Mouse (Mus musculus) natural killer cell, adult 2 months (primary cell): ENCODE measurements around the gene Trim12a.
"Not testable (repeated sequence)": the region's sequence is repeated elsewhere in the genome, so short reads cannot be mapped to it uniquely, and the experiment has no call there.

ENCODE experiments used
- DNase-seq, 2 experiments: peaks; one replicate each; pipeline ENCODE4 v3.0.0; 2022; ENCODE audit warnings: low spot score in 2 of 2

The Trim12a gene

DNA sequence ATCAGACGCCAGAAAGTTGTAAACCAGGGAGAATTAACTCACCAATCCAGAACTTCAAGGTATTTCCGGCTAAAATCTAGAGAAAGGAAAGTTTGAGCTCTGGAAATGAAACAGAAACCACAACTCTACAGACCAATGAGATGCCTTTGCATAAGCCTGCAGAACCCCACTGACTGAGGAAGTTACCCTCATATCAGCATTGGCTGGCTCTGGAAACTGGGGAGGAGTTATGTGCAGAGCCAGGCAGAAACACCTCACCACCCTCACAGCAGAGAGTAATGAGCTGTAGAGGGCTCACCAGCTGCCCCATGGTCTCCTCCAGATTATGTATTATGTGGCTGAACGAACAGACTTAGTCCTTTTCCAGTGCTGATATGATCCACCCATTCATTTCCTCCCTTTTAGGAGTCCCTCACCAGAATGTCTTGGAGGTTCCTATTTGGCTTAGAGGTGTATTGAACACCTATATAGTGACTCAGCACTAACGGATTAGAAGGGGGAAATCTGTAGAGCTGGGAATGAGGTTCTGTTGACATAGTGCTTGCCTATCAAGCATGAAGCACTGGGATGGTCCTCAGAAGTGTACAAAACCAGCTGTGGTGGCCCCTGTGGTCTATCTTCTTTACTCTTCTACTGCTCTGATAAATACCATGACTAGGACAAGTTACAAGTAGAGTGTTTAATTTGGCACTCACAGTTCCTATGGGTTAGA is at the start of gene Trim12a:
TSS of gene Trim12a (minus strand) at position 98 of the 712 bp plus-strand sequence.
- DNase-seq, result not testable (repeated sequence)

DNA sequence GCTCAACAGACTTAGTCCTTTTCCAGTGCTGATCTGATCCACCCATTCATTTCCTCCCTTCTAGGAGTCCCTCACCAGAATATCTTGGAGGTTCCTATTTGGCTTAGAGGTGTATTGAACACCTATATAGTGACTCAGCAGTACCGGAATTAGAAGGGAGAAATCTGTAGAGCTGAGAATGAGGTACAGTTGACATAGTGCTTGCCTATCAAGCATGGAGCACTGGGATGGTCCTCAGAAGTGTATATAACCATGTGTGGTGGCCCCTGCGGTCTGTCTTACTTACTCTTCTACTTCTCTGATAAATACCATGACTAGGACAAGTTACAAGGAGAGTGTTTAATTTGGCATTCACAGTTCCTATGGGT is 38.3 kb upstream of the Trim12a start:
- DNase-seq, result no peak

DNA sequence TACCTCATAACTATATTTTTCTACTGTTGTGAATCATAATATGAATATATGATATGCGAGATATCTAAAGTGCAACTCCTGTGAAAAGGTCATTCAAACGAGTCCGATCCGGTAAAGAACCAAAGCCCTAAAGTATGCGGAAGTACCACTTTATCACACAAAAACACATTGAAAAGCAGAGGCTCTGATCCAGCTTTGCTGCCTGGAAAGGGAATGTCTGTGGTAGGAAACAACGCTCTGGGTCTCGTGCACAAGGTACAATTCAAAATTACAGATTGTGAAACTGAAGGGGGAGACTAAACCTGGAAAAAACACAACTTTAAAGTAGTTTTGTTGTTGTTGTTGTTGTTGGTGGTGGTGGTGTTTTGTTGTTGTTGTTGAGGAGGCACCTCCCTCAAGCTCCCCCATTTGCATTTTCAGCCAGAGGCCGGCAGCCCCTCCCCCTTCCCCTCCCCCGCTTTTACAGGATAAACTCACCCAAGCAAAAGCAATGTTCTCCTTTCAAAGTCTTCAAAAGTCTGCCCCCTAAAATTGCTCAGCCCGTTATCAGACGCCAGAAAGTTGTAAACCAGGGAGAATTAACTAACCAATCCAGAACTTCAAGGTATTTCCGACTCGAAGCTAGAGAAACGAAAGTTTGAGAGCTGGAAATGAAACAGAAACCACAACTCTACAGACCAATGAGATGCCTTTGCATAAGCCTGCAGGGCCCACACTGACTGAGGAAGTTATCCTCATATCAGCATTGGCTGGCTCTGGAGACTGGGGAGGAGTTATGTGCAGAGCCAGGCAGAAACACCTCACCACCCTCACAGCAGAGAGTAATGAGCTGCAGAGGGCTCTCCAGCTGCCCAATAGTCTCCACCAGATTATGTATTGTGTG is 37.7 kb upstream of the Trim12a start, which contains the start of gene Trim12c:
TSS of gene Trim12c (minus strand) at position 646 of the 883 bp plus-strand sequence.
- DNase-seq, result peak; percentile 82 to 83

DNA sequence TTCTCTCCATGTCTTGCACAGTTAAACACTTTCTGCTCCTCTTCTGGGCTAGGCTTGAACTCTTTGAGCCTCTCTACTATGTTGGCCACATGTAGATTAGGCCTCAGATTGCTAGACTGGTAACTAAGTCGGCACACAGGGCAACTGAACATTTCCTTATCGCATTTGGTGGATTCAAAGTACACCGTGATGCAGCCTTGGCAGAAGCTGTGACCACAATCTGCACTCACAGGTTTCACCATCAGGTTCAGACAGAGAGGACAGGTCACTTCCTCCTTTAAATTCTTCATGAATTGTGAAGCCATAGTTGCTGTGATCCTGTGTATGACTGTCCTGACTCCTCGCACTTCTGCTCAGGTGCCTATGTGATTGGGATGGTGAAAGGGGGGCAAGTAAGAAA is 32.8 kb upstream of the Trim12a start:
- DNase-seq, result not testable (repeated sequence)

DNA sequence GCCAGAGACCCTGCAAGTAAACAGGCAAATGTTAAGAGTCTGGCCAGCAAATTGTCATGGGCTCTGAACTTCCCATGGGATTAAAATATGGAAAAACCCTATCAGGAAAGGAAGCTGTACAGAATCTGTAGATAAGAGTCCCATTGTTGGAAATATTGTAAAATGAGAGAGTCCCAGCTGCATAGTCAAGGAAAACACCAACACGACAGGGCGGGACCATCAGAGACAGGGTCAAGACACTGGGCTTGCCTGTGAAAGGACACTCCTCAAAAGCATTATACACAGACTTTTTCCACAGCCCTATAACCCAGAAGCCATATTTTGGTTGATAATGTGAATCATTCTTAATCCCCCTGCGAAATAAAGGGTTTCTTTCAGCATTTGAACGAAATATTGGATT is 25.5 kb upstream of the Trim12a start:
- not testable (repeated sequence) for DNase-seq

DNA sequence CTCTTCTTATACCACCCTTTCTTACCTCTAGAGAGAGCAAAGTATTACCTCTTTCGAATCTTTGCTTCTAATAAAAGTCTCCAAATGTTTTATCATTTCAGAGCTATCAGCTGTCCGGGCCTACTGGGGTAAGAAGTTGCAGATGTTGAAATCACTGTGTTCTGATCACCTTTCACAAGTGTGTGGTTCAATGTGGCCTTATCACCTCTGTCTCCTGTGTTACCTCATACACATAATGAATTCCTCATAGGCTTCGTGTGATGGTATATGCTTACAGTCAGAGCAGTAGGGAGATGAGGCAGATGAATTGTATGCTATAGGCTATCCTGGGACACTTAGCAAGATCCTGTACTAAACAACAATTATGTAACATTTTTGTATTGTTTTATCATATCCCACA is 20.3 kb upstream of the Trim12a start:
- not testable (repeated sequence) for DNase-seq

DNA sequence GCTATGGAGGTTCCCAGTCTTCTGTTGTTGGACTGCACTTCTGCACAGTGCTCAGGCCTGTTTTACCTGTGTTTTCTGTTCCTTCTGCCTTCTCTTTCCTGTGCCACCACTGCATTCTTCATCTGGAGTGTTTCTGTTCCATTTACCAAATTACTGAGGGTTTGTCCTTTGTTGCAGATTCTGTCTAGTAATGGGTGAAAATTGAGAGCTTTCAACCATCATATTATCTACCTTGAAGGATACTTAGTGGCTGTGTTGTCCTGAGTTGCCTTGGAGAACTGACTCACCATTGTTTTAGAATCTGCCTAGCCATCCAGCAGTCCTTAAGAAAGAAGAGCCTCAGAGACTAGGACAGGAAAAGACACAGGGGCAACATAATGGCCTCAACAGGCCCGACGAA is 13.9 kb upstream of the Trim12a start, which contains the start of gene Trim34b:
TSS of gene Trim34b (plus strand) at position 301 of the 400 bp plus-strand sequence.
- DNase-seq, result not testable (repeated sequence)

DNA sequence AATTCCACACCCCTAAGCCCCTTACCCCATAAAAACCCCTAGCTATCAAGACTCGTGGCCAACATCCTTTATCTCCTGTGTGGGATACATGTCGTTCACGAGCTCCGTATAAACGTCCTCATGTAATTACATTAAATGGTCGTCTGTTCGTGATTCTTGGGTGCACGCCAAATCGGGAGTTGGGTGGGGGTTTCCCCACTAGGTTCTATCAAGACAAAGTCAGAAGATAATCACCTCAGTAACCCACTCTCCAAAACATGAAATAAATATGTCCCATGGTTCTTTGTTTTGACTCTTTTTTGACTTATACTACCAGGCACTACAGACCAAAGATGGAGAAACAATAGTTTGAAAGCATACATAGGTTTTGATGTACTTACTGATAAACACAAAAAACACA is 6.8 kb upstream of the Trim12a start:
- DNase-seq, result no peak

DNA sequence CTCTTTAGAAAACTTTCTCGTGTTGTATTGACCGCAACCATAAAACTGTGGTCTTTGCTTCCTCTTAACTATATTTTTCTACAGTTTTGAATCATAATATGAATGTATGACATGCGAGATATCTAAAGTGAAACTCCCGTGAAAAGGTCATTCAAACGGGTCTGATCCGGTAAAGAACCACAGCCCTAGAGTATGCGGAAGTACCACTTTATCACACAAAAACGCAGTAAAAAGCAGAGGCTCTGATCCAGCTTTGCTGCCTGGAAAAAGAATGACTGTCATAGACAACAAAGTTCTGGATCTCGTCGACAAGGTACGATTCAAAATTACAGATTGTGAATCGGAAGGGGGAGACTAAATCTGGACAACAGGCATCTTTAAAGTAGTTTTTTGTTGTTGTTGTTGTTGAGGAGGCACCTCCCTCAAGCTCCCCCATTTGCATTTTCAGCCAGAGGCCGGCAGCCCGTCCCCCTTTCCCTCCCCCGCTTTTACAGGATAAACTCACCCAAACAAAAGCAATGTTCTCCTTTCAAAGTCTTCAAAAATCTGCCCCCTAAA is 391 bp downstream of the Trim12a start:
- DNase-seq, result peak; percentile 58 to 59

DNA sequence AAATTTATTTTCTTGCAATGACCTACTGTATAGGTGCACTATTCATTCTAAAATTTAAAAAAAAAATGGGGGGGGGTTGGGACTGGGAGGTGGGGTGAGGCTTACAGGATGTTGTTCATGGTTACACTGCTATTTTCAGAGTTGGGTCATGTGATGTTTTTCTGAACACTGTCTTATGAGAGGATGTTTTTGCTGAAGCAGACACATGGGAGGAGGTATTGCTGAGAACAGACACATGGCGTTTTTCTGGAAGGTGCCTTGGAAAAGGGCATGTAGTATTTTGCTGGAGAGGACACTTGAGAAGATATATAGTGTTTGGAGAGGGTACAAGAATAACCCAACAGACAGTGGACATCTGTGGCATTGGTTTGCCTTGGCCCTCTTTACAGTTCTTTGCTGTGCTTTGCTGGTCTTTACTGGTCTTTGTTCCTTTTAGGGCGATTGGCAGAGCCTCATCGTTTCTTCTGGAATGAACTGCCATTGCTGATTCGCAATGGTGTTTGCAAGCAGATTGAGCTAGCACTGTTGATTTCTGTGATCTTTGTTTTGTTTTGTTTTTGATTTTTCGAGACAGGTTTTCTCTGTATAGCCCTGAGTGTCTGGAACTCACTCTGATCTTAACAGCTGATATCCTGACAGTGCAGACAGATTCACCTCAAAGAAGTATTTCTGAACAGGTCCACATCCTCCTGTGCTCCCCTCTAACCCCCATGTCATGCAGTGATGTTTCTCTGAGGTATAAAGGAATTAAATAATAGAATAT is 23.4 kb downstream of the Trim12a start:
- DNase-seq, result peak; percentile 34 to 44

DNA sequence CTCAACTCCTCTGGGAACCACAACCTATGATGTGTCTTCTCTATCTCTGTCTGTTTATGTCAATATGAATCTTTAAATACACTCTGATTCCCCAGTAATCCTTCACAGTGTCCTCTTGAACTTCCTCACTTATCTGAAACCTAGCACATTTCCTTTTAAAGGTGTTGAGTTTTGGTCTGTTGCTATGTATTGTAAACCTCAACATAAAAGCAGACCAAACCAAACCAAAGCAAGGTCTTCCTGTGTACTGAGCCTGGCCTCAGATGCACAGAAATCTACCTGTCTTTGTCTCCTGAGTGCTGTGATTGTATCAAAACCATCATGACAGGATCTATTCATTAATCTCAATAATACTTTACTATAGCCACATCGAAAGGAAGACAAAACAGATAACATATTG is 24.6 kb downstream of the Trim12a start:
- peak; percentile 18 to 19 for DNase-seq

DNA sequence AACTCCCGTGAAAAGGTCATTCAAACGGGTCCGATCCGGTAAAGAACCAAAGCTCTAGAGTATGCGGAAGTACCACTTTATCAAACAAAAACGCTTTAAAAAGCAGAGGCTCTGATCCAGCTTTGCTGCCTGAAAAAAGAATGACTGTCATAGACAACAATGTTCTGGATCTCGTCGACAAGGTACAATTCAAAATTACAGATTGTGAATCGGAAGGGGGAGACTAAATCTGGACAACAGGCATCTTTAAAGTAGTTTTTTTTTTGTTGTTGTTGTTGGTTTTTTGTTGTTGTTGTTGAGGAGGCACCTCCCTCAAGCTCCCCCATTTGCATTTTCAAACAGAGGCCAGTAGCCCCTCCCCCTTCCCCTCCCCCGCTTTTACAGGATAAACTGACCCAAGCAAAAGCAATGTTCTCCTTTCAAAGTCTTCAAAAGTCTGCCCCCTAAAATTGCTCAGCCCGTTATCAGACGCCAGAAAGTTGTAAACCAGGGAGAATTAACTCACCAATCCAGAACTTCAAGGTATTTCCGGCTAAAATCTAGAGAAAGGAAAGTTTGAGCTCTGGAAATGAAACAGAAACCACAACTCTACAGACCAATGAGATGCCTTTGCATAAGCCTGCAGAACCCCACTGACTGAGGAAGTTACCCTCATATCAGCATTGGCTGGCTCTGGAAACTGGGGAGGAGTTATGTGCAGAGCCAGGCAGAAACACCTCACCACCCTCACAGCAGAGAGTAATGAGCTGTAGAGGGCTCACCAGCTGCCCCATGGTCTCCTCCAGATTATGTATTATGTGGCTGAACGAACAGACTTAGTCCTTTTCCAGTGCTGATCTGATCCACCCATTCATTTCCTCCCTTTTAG is 27.5 kb downstream of the Trim12a start, which contains the start of gene Trim5:
TSS of gene Trim5 (minus strand) at position 519 of the 868 bp plus-strand sequence.
- DNase-seq, result peak; percentile 46 to 51

DNA sequence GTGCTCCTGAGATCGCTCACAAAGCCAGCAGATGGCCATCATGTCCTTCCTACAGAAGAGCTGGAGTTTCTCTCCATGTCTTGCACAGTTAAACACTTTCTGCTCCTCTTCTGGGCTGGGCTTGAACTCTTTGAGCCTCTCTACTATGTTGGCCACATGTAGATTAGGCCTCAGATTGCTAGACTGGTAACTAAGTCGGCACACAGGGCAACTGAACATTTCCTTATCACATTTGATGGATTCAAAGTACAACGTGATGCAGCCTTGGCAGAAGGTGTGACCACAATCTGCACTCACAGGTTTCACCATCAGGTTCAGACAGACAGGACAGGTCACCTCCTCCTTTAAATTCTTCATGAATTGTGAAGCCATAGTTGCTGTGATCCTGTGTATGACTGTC is 35.9 kb downstream of the Trim12a start:
- not testable (repeated sequence) for DNase-seq

DNA sequence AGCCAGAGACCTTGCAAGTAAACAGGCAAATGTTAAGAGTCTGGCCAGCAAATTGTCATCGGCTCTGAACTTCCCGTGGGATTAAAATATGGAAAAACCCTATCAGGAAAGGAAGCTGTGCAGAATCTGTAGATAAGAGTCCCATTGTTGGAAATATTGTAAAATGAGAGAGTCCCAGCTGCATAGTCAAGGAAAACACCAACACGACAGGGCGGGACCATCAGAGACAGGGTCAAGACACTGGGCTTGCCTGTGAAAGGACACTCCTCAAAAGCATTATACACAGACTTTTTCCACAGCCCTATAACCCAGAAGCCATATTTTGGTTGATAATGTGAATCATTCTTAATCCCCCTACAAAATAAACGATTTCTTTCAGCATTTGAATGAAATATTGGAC is 49.9 kb downstream of the Trim12a start:
- DNase-seq, result not testable (repeated sequence)

DNA sequence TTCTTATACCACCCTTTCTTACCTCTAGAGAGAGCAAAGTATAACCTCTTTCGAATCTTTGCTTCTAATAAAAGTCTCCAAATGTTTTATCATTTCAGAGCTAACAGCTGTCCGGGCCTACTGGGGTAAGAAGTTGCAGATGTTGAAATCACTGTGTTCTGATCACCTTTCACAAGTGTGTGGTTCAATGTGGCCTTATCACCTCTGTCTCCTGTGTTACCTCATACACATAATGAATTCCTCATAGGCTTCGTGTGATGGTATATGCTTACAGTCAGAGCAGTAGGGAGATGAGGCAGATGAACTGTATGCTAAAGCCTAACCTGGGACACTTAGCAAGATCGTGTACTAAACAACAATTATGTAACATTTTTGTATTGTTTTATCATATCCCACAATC is 54.9 kb downstream of the Trim12a start:
- not testable (repeated sequence) for DNase-seq
